ENCODE assay signal across 9 mouse cellular contexts in the genomic region with DNA sequence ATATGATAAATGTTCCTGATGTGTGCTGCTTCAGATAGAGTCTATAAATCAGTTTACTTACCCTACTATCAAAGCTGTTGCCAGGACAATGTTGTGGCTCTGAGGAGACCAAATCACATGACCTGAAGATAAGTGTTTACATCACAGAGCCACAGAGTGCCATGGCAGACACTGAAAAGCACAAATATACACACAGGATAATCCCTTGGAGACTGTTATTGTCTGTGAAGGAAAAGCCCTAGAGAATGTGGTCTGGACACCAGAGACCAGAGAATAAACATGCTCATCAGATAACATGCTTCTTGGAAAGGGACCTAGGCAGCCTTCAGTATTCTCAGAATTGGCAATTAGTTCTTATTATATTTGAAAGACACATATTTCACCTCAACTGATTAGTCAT.
DNase-seq lines count a peak whose midpoint lies in the region; ATAC-seq lines count a peak whose summit lies in the region.
"Had no signal": no experiment of that assay in that cellular context is flagged by ENCODE, and none has a peak within 500 bp of the region (broad histone marks: within the 10 kb centered on the region; RNA-seq: fewer than 3 reads in every experiment).

No protein-coding gene starts in this region.

- no peaks in the 10 kb centered on the region for H3K36me3 ChIP-seq in hindbrain, embryonic 13.5 days

- no peaks in the 10 kb centered on the region for H3K4me1 ChIP-seq in hindbrain, embryonic 13.5 days (replicated peaks)

- no peaks in the 10 kb centered on the region for H3K27me3 ChIP-seq in hindbrain, embryonic 13.5 days

- H3K9me3 ChIP-seq in hindbrain, embryonic 13.5 days, result no peaks in the 10 kb centered on the region

- no peak for ATAC-seq in hindbrain, embryonic 13.5 days (ENCODE audit: low FRiP score)
- ATAC-seq: liver, postnatal 0 days had no signal

- no peak overlapping the region for H3K27ac ChIP-seq in hindbrain, embryonic 13.5 days

- H3K9ac ChIP-seq in hindbrain, embryonic 13.5 days, result no peak overlapping the region
- H3K9ac ChIP-seq: liver, postnatal 0 days had no signal

- peak; percentile 18 to 20 for DNase-seq in heart, adult 9 months (ENCODE audit: low spot score in 2 of 2)
- DNase-seq in heart, adult 11 months, result no peak
- DNase-seq in 3134 (ENCODE audit: extremely low read depth, insufficient read length, low spot score) (peak; percentile 16), adipocyte (ENCODE audit: low spot score) (peak; percentile 53)
- peak; percentile 20 for DNase-seq in lung, postnatal 10 days
- DNase-seq in urinary bladder, adult 18-20 months (ENCODE audit: low spot score in 2 of 2), result no peak
- DNase-seq in retina, postnatal 1 day, result no peak
- DNase-seq: liver, postnatal 0 days had no signal

- no peak overlapping the region for H3K4me3 ChIP-seq in hindbrain, embryonic 13.5 days

- no peak overlapping the region for H3K4me2 ChIP-seq in hindbrain, embryonic 13.5 days

Comparison
In these comparisons a context has a peak if more than half of its experiments do, and no peak if none do; other contexts are left out.
1. DNase-seq: peak in heart, adult 9 months (2 of 2), 3134 (single experiment), adipocyte (single experiment) and lung, postnatal 10 days (single experiment); none in heart, adult 11 months (single experiment), urinary bladder, adult 18-20 months (0 of 2) and retina, postnatal 1 day (single experiment).